In the genomic region with DNA sequence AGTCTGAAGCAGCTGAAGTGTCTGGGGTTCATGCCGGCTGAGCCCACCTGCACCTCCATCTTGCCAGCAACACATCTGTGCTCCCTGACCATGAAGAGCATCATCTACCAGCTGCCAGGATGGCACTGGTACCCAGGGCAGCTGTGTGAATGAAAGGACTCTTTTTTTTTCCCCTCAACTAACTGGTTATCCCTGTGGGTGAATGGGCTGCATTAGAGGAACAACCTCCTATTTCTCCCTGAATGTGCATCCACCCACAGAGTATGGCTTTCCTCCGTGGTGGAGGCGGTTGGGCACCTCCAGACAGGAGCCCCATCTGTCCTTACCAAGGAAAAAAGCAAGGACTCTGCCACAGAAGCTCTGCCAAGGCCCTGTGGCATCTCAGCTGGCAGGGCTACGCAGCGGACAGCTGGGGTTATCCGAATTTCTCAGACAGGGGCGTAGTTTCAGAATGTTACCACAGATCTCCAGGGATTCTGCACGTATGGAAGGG, we compare ENCODE assay signal across 20 mouse cellular contexts.
DNase-seq lines count a peak whose midpoint lies in the region; ATAC-seq and TF ChIP-seq lines count a peak whose summit lies in the region.
"Had no signal": no experiment of that assay in that cellular context is flagged by ENCODE, and none has a peak within 500 bp of the region (broad histone marks: within the 10 kb centered on the region; RNA-seq: fewer than 3 reads in every experiment).

No protein-coding gene starts in this region.

- no peaks in the 10 kb centered on the region for H3K36me3 ChIP-seq in hindbrain, embryonic 10.5 days
- no peaks in the 10 kb centered on the region for H3K36me3 ChIP-seq in hindbrain, embryonic 14.5 days (replicated peaks; ENCODE audit: control insufficient read depth, insufficient read depth)
- no peaks in the 10 kb centered on the region for H3K36me3 ChIP-seq in hindbrain, embryonic 16.5 days (ENCODE audit: control insufficient read depth, insufficient read depth, low read length)
- H3K36me3 ChIP-seq in midbrain, embryonic 11.5 days (ENCODE audit: control insufficient read depth, insufficient read depth, low read length), result no peaks in the 10 kb centered on the region
- H3K36me3 ChIP-seq: heart, embryonic 10.5 days; limb, embryonic 12.5 days; midbrain, embryonic 12.5 days; neural tube, embryonic 12.5 days had no signal

- H3K4me3 ChIP-seq in hindbrain, embryonic 10.5 days, result no peak overlapping the region
- no peak overlapping the region for H3K4me3 ChIP-seq in hindbrain, embryonic 14.5 days (replicated peaks; ENCODE audit: low read length)
- no peak overlapping the region for H3K4me3 ChIP-seq in hindbrain, embryonic 16.5 days (ENCODE audit: low read length)
- no peak overlapping the region for H3K4me3 ChIP-seq in left cerebral cortex, adult 2 months
- H3K4me3 ChIP-seq in midbrain, embryonic 11.5 days (ENCODE audit: low read depth, low read length), result no peak overlapping the region
- H3K4me3 ChIP-seq: gastrocnemius, adult 2 months; heart, embryonic 10.5 days; limb, embryonic 12.5 days; midbrain, embryonic 12.5 days; neural tube, embryonic 12.5 days had no signal

- no peak for TF ChIP-seq CTCF in brain, embryonic 14.5 days (IDR thresholded peaks at IDR 0.05; ENCODE audit: borderline replicate concordance, extremely low read depth, insufficient read depth, insufficient read length)
- no peak for TF ChIP-seq CTCF in left cerebral cortex, adult 2 months (IDR thresholded peaks at IDR 0.05)

- WGBS in hindbrain, embryonic 10.5 days, result 87% methylated on average over 8 of the region's 8 CpGs
- WGBS in hindbrain, embryonic 14.5 days, result 55% methylated on average over 8 of the region's 8 CpGs
- whole genome bisulfite sequencing in hindbrain, embryonic 16.5 days, result 56% methylated on average over 8 of the region's 8 CpGs
- WGBS in midbrain, embryonic 11.5 days, result 88% methylated on average over 8 of the region's 8 CpGs

- H3K9me3 ChIP-seq in hindbrain, embryonic 10.5 days, result no peaks in the 10 kb centered on the region
- H3K9me3 ChIP-seq in hindbrain, embryonic 14.5 days (ENCODE audit: control insufficient read depth, low read length), result no peaks in the 10 kb centered on the region; the same call in 1 of the 2 replicates
- H3K9me3 ChIP-seq in hindbrain, embryonic 16.5 days (ENCODE audit: control insufficient read depth, low read length), result no peaks in the 10 kb centered on the region
- no peaks in the 10 kb centered on the region for H3K9me3 ChIP-seq in midbrain, embryonic 11.5 days (ENCODE audit: control insufficient read depth, low read length)
- H3K9me3 ChIP-seq: heart, embryonic 10.5 days; midbrain, embryonic 12.5 days had no signal

- no peaks in the 10 kb centered on the region for H3K27me3 ChIP-seq in hindbrain, embryonic 10.5 days (ENCODE audit: insufficient read depth, poor library complexity, severe bottlenecking)
- H3K27me3 ChIP-seq in hindbrain, embryonic 14.5 days (ENCODE audit: control insufficient read depth, insufficient read depth, low read length), result no peaks in the 10 kb centered on the region
- H3K27me3 ChIP-seq in hindbrain, embryonic 16.5 days (replicated peaks; ENCODE audit: control insufficient read depth, insufficient read depth, low read length), result no peaks in the 10 kb centered on the region
- H3K27me3 ChIP-seq in midbrain, embryonic 11.5 days (ENCODE audit: control insufficient read depth, insufficient read depth, low read length), result no peaks in the 10 kb centered on the region
- H3K27me3 ChIP-seq: limb, embryonic 12.5 days; midbrain, embryonic 12.5 days; neural tube, embryonic 12.5 days had no signal

- no peak overlapping the region for H3K4me2 ChIP-seq in hindbrain, embryonic 14.5 days (replicated peaks)
- H3K4me2 ChIP-seq in hindbrain, embryonic 16.5 days (ENCODE audit: low read length), result no peak overlapping the region
- no peak overlapping the region for H3K4me2 ChIP-seq in midbrain, embryonic 11.5 days
- H3K4me2 ChIP-seq: limb, embryonic 12.5 days; midbrain, embryonic 12.5 days; neural tube, embryonic 12.5 days had no signal

- no peak for ATAC-seq in hindbrain, embryonic 14.5 days (ENCODE audit: low FRiP score)
- peak; percentile 70 for ATAC-seq in hindbrain, embryonic 16.5 days
- ATAC-seq in erythroid progenitor cell, adult 5-6 weeks (replicated peaks; ENCODE audit: low FRiP score, poor library complexity, severe bottlenecking), result no peak
- ATAC-seq in midbrain, embryonic 11.5 days (ENCODE audit: low FRiP score), result no peak

- intact Hi-C loops in left cerebral cortex, adult 2 months (cut with DNase I), result no loop called here

- no peak overlapping the region for H3K9ac ChIP-seq in hindbrain, embryonic 14.5 days
- H3K9ac ChIP-seq in hindbrain, embryonic 16.5 days (ENCODE audit: low read depth, low read length), result no peak overlapping the region
- no peak overlapping the region for H3K9ac ChIP-seq in midbrain, embryonic 11.5 days (ENCODE audit: low read length)
- H3K9ac ChIP-seq: limb, embryonic 12.5 days; midbrain, embryonic 12.5 days; neural tube, embryonic 12.5 days had no signal

- H3K4me1 ChIP-seq in hindbrain, embryonic 10.5 days (replicated peaks), result peaks cover 13% of the 10 kb centered on the region
- no peaks in the 10 kb centered on the region for H3K4me1 ChIP-seq in hindbrain, embryonic 14.5 days (replicated peaks; ENCODE audit: control insufficient read depth, insufficient read depth, low read length)
- H3K4me1 ChIP-seq in hindbrain, embryonic 16.5 days (ENCODE audit: control insufficient read depth, insufficient read depth, low read depth, low read length), result no peaks in the 10 kb centered on the region
- H3K4me1 ChIP-seq in midbrain, embryonic 11.5 days (ENCODE audit: control insufficient read depth, insufficient read depth, low read length), result no peaks in the 10 kb centered on the region
- H3K4me1 ChIP-seq: midbrain, embryonic 12.5 days had no signal

- 0 out of 2 replicates have a peak overlapping the region, but pooled peaks have one; percentile 17 for H3K27ac ChIP-seq in hindbrain, embryonic 10.5 days
- no peak overlapping the region for H3K27ac ChIP-seq in hindbrain, embryonic 14.5 days
- H3K27ac ChIP-seq in hindbrain, embryonic 16.5 days (ENCODE audit: low read depth, low read length), result no peak overlapping the region; the same call in 1 of the 2 replicates
- no peak overlapping the region for H3K27ac ChIP-seq in left cerebral cortex, adult 2 months
- no peak overlapping the region for H3K27ac ChIP-seq in midbrain, embryonic 11.5 days (ENCODE audit: low read depth, low read length)
- H3K27ac ChIP-seq: gastrocnemius, adult 2 months; heart, embryonic 10.5 days; limb, embryonic 12.5 days; midbrain, embryonic 12.5 days; neural tube, embryonic 12.5 days had no signal

- DNase-seq in hindbrain, embryonic 10.5 days (ENCODE audit: low spot score), result no peak
- no peak for DNase-seq in hindbrain, embryonic 14.5 days (ENCODE audit: low spot score)
- peak; percentile 60 for DNase-seq in brain, embryonic 14.5 days (ENCODE audit: low read depth)
- peak; percentile 37 to 48 for DNase-seq in left cerebral cortex, adult 2 months (ENCODE audit: extremely low spot score in 1 of 2, low spot score in 2 of 2)
- no peak for DNase-seq in midbrain, embryonic 11.5 days (ENCODE audit: low spot score, missing footprints)
- DNase-seq: adrenal gland, postnatal 25 days; cerebellum, adult 11 months; embryo, embryonic 11 days; gastrocnemius, adult 2 months; heart, postnatal 36 days; kidney, adult 11 months; kidney, postnatal 25 days; lung, postnatal 36 days; thymus, adult 2 months had no signal

- TF ChIP-seq POLR2A in brain, embryonic 14.5 days (IDR thresholded peaks at IDR 0.05; ENCODE audit: borderline replicate concordance, extremely low read depth, insufficient read depth, insufficient read length, poor library complexity, severe bottlenecking), result no peak

Comparison
In these comparisons a context has a peak if more than half of its experiments do, and no peak if none do; other contexts are left out.
1. DNase-seq: peak in brain, embryonic 14.5 days (single experiment) and left cerebral cortex, adult 2 months (2 of 2); none in hindbrain, embryonic 10.5 days (single experiment), hindbrain, embryonic 14.5 days (single experiment) and midbrain, embryonic 11.5 days (single experiment).